Mouse (Mus musculus): ENCODE measurements at regions not wholly inside any gene's neighbourhood (a gene's known extent, or its start where the extent isn't known, plus 50 kb on each side); places are given as distances from the start of the nearest gene placed in this dataset.

DNA sequence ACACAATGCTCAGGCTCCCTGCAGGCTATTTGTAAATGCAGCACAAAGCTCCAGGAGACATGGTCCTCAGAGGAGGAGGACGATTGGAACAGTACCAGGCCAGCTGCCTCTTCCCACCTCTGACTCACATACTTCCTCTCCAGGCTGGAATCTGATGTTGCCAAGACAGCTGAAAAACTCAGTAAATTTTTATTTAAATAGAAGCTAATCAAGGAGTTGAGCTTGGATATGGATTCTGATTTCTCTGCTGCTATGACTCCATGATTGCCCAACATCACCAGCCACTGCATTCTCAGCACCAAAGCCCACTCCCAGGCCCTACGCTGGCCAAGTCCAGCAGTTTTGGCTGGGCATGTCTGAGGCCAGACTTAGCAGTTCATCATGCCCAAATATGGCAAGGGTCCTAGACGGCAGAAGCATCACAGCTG lies 282.8 kb upstream of the Mctp2 start:
- no peak for DNase-seq (ENCODE audit: extremely low read depth, low read depth, low spot score)

- DNase-seq (ENCODE audit: extremely low read depth, low read depth, low spot score) = no peak
These were observed 284.1 kb upstream of the Mctp2 start for GRCm38 (mm10) chr7:72590351-72591115.

GRCm38 (mm10) chr7:72592110-72592509 lies 285.7 kb upstream of the Mctp2 start:
- DNase-seq (ENCODE audit: extremely low read depth, low read depth, low spot score) = no peak

DNA sequence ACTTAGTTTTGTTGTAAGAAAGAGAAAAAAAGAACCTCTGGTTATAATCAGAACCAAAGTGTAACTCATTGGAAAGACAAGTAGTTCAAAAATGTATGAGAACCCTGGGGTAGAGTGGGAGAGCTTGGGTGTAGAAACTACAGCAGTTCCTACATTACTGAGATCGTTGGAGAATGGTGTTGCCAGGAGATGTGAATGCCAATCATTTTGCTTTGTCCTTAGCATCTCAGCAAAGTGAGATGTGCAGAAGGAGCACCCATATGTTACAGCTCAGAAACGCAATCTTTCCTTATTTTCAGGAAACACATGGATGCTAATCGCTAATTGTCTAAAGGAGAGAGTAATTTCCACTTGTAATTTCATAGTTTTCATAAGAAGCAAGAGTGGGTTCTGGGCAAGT lies 286.2 kb upstream of the Mctp2 start:
- no peak for DNase-seq (ENCODE audit: extremely low read depth, low read depth, low spot score)

DNA sequence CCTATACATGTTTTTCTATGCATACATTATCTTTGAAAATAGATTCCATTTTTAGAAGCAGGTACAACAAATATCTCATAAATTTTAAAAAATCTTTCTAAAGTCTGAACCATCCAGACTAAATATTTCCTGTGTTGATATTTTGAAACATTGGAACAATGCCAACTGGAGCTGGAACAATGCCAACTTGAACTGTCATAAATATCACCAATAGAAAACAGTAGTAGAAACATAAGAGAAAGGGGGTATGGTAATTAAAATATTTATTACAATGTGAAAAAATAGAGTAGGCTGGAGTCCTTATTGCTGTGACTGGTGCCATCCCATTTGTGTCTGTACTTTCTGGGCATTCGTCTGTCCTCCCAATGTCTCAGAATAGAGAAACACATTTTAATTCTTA lies 286.9 kb upstream of the Mctp2 start:
- no peak for DNase-seq (ENCODE audit: extremely low read depth, low read depth, low spot score)

DNA sequence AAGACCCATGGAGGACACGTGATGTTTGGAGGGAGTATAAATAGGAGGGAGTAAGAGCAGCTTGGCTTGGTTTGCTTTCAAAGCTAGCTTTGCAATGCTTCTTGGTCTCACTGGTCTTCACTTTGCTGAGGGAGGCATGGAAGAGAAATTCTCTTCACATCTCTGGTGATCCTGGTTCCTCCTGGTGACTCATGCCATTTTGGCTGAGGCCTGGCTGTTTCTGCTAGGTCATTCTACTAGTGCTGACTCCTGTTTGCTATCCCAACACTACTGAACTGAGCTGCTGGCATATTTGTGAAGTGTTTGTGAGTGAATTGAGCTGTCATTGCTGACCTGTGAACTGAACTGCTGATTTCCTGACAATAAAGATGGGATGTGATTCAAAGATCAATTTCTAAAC lies 288.3 kb upstream of the Mctp2 start:
- no peak for DNase-seq (ENCODE audit: extremely low read depth, low read depth, low spot score)

DNA sequence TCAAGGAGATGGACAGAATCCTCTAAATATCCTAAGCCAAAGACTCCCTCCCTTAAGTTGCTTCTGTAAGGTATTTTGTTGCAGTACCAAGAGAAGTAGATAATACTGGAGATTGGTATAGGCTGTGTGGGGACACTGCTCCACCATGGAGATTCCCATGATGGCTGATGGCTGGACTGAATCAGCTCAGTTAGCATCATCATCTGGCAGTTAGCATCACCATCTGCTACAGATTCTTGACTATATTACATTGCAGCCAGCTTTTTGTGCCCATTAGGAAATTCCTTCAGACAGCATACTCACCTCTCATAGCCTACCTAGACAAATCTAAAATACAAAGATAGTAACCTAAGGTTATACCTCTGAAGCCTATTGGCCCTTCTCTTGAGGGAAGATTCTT lies 290.6 kb upstream of the Mctp2 start:
- DNase-seq (ENCODE audit: extremely low read depth, low read depth, low spot score) = no peak

DNA sequence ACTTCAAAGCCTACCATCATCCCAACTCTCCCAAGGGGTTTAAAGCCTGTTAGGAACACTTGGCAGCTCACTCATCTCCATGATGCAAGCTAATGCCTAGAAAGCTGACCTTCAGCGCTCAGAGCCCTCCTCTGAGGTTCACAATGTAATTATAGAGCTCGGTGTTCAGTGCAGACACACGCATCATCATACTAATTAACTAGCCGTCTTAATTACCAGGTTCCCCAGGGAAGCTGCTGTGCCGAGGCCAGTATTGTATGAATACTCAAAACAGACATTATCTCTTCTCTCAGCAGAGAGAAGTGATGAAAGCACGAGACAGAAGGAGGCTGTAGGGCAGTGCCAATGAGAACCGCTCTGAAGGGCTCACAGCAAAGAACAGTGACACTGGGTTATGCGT lies 295.5 kb upstream of the Mctp2 start:
- DNase-seq (ENCODE audit: extremely low read depth, low read depth, low spot score) = no peak

DNA sequence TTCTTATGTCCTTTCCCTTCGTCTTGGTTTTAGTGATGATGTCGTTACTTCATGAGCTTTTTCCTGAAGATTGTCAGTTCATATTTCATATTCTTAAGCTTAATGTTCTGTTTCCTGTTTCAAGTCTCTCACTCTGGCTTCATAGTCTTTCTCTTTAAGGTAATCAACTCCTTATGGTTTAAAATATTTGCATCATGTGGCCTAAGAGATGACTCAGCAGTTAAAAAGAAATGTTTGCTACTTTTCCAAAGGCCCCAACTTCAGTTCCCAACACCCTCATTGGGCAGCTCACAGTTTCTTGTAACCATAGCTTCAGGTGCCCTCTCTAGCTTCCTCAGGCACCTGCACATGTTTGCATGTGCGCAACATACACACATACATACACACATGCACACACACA lies 303.4 kb upstream of the Mctp2 start:
- no peak for DNase-seq (ENCODE audit: extremely low read depth, low read depth, low spot score)

- no peak for DNase-seq (ENCODE audit: extremely low read depth, low read depth, low spot score)
These were observed 308.8 kb upstream of the Mctp2 start for GRCm38 (mm10) chr7:72615232-72615631.

GRCm38 (mm10) chr7:72627369-72627768 lies 321.0 kb upstream of the Mctp2 start:
- no peak for DNase-seq (ENCODE audit: extremely low read depth, low read depth, low spot score)

GRCm38 (mm10) chr7:72639566-72639965 lies 333.2 kb upstream of the Mctp2 start:
- no peak for DNase-seq (ENCODE audit: extremely low read depth, low read depth, low spot score)

- DNase-seq (ENCODE audit: extremely low read depth, low read depth, low spot score) = no peak
These were observed 368.6 kb upstream of the Mctp2 start for GRCm38 (mm10) chr7:72675018-72675417.

DNA sequence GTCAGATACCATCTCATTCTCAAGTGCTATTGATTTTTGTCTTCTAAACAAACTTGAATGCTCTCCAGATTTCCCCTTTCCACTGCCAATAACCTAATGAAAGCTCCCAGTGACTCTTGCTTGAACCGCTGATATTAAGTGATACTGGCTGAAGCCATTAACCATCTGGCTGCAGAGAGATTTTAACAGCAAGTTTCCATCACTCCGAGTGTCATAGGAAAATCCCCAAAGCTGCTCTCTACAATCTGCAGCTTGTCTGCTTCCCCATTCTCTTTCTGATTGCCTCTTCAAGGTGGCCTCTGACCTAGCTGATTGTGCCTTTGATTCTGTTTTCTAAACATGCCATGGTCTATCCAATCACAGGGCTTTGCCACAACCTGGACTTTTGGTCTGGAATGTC lies 379.4 kb upstream of the Mctp2 start:
- DNase-seq (ENCODE audit: extremely low read depth, low read depth, low spot score) = no peak

GRCm38 (mm10) chr7:72687356-72687755 lies 380.9 kb upstream of the Mctp2 start:
- DNase-seq (ENCODE audit: extremely low read depth, low read depth, low spot score) = no peak

DNA sequence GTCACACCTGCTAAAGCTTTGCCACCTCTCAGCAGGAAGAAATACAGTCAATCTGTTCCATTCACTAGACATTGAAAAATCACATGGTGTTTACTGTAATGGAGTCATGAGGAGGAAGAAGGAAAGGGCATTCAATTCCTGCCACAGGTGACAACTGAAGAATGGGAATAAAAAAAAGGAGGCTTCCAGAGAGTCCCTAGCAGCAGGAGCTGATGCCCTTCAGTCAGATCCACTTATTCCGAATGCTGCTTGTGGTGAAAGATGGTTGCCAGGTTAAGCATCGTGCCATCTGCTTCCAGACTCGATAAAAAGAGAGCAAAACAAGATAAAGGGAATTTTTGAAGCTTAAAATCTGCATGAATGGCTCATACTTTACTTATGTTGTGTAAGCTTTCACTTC lies 385.0 kb upstream of the Mctp2 start:
- DNase-seq (ENCODE audit: extremely low read depth, low read depth, low spot score) = no peak

DNA sequence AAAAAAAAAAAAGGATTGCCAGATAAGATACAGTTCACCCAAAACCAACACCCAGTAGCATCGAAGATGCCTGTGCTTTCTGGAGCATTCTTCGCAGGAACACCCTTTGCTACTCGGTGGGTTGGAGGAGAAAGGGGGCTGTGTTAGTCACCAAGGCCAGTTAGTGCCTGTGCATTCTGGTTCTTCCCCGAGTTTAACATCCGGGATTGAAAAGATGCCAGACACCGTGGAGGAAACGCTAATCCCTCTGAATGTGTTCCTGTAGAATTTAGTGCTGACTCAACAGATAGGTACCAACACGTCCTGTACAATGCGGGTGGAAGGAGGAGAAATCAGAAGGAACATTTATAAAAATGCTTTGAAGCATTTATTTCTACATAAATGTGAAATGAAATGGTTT lies 385.5 kb upstream of the Mctp2 start:
- DNase-seq (ENCODE audit: extremely low read depth, low read depth, low spot score) = no peak

DNA sequence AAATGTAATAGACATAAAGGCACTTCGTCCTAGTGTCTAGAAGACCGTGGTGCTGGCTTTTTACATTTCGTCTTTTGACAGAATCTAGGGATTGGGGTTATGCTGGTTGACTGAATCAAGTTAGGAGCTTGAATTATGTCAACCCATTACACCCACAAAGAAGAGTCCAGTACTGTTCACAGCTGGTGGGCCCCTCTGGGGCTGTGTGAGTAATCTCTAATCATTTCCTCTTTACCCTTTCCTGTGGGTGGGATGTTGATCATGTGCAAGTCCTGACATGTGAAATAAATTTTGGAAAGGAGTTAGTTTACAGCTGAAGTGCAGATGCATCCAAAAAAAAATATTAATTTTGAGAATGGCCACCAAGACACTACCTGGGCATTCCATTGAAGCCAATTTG lies 390.3 kb upstream of the Mctp2 start:
- DNase-seq (ENCODE audit: extremely low read depth, low read depth, low spot score) = no peak

DNA sequence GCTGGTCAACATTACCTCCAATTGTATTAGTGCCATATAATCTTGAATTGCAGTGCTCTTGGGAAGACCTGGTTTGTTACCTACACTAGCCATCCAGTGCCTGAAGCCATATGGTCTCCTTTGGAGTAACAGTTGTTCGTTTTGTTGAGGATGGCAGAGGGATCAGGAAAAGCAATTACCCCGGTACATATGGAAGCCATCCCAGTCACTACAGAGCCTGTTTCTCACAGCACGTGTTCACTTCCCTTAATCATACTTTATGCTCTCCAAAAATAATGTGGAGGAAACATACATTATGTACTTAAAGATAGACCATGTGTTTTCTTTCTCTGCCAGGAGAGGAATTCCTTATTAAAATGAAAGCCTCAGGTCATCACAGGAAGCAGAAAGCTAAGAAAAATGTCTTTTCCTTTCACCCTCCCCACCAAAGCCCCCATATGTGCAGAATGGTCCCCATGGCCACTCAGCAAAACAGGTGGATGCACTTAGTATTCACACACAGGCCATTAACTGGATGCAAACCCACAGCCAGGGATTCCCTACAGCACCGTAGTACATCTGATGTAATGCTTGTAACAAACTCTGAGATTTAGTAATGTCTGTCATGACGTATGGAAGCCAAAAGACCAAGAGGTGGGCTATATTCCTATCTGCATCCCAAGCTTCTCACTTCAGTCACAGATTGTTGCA lies 397.4 kb upstream of the Mctp2 start:
- DNase-seq (ENCODE audit: extremely low read depth, low read depth, low spot score) = no peak

DNA sequence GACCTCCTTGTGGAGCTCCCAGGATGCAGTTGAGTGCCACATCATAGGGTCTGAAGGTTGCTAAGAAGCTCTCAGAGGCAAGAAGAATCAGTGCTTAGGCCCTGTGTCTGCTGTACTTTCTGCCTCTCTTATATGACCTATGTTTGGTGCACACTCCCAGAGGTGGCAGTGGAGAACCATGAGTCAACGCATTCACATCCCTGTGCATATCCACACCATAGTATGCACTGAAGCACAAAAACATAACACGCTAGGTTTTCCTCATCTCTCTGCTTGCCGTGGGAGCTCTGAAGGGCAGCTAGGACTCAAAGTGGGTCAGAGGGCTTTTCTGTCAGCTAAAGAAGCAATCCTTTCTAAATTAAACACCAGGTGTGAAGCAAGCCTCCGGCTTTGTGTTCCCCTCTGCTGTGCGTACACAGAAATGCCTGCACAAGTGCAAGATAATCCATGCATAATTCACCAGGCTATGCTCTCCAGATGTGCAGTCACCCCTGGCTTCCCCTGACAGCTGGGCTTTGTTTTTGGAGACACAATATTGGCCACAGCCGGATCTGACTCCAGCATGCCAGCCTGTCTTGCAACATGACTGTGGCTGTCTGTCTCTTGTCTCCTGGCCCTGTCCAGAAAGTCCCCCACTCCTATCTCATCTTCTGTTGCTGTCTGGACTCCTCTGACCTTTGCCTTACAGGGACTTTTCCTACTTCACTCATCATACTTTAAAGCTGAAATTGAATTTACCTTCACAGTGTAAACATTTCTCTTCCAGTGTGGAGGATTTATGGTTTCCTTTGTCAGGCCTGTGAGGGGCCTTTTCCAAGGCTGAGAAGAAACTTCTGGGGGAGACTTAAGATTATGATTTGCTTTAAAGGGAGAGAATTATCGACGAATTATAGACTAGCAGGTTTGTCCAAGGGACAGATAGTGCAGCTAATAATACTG lies 405.1 kb upstream of the Mctp2 start:
- no peak for DNase-seq (ENCODE audit: extremely low read depth, low read depth, low spot score)

DNA sequence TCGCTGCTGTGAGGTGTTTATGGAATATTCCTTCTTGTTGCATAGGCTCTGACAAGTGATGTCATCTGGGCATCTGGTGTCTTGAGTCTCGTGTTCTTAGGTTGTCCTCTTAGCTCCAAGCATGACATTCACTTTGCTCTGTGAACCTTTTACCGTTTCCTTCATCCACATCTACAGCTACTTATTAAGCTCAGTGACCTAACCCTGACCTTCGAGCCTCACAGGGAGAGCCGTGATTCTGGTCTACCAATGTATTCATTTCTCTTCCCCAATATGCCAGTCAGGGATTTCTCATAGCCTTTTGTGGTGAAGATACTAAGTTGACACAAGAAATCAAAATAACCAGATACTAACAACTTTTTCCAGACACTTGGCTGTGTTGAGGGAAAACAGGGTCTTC lies 409.0 kb upstream of the Mctp2 start:
- DNase-seq (ENCODE audit: extremely low read depth, low read depth, low spot score) = no peak

GRCm38 (mm10) chr7:72716051-72716450 lies 409.6 kb upstream of the Mctp2 start:
- no peak for DNase-seq (ENCODE audit: extremely low read depth, low read depth, low spot score)

All from fat pad, adult 2 months (tissue).